Mouse (Mus musculus): Measurements from ENCODE around the gene Habp4. TPM values are rescaled to one million over a fixed set of nuclear protein-coding genes. Genes with fewer than 3 reads are reported as not detected.

Habp4 gene
- total and polyA plus RNA-seq, 2 experiments from 2014 or later = 55.6 to 60.3 TPM

DNA sequence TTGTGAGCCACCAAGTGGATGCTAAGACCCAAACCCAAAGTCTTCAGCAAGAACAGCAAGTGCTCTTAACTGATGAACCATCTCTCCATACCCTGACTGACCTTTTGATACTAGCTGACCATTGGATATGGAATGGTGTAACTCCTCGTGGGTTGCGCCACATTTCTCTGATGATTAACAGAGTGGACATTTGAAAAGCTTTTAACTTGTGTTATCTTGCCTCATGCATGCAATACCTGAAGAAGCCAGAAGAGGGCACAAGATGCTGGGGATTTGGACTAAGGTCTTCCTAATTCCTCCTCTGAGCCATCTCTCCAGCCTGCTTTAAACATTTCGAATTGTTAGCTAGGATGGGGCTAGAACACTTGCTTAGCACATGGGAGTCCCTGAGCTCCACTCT is 19.3 kb downstream of the Habp4 start:
- H3K9ac ChIP-seq (replicated peaks; ENCODE audit: low read length, poor library complexity, severe bottlenecking) = no peak overlapping the region

DNA sequence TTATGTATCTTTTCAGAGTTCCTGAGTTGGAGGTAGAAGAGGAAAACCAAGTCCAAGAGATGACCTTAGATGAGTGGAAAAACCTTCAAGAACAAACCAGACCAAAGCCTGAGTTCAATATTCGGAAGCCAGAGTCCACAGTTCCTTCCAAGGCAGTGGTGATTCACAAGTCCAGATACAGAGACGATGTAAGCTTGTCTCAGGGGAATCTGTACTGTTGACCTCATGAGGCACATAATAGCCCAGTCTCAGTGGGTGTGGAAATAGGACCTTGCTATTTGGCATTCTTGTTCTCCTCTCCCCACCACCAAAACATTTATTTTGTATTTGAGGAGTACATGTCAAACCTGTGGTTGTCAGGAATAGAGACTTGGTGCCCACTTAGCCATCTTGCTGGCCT is 20.5 kb downstream of the Habp4 start:
- ATAC-seq (ENCODE audit: low FRiP score) (no peak), DNase-seq (ENCODE audit: low spot score) (no peak)
- H3K27ac ChIP-seq (ENCODE audit: low read depth, low read length) = no peak overlapping the region
- no peak overlapping the region for H3K4me2 ChIP-seq (ENCODE audit: low read depth, low read length, poor library complexity, severe bottlenecking)
- no peaks in the 10 kb centered on the region for H3K9me3 ChIP-seq (ENCODE audit: low read length)
- no peak overlapping the region for H3K9ac ChIP-seq (replicated peaks; ENCODE audit: low read length, poor library complexity, severe bottlenecking)
- H3K27me3 ChIP-seq (ENCODE audit: insufficient read depth, low read length) = no peaks in the 10 kb centered on the region
- TF ChIP-seq CTCF (IDR thresholded peaks at IDR 0.05) = no peak
- no peaks in the 10 kb centered on the region for H3K4me1 ChIP-seq (ENCODE audit: insufficient read depth, low read length)
- H3K4me3 ChIP-seq (ENCODE audit: low read depth, low read length) = no peak overlapping the region
- WGBS = 85% methylated on average over 2 of the region's 2 CpGs
- peaks cover 20% of the 10 kb centered on the region for H3K36me3 ChIP-seq (ENCODE audit: insufficient read depth, low read length)

More for the DNA sequence above, 19.3 kb downstream of the Habp4 start:
- Histone ChIP-seq H3K4me3 (ENCODE audit: low read depth, low read length) (no peak overlapping the region), H3K9me3 (ENCODE audit: low read length) (no peaks in the 10 kb centered on the region), H3K27ac (ENCODE audit: low read depth, low read length) (no peak overlapping the region), H3K4me1 (ENCODE audit: insufficient read depth, low read length) (no peaks in the 10 kb centered on the region), H3K36me3 (ENCODE audit: insufficient read depth, low read length) (peaks cover 23% of the 10 kb centered on the region), H3K4me2 (ENCODE audit: low read depth, low read length, poor library complexity, severe bottlenecking) (no peak overlapping the region), H3K27me3 (ENCODE audit: insufficient read depth, low read length) (no peaks in the 10 kb centered on the region)
- ATAC-seq (ENCODE audit: low FRiP score) (no peak), DNase-seq (ENCODE audit: low spot score) (peak; percentile 36)
- 86% methylated on average over 3 of the region's 3 CpGs for WGBS
- TF ChIP-seq CTCF (IDR thresholded peaks at IDR 0.05) = peak; percentile 72

DNA sequence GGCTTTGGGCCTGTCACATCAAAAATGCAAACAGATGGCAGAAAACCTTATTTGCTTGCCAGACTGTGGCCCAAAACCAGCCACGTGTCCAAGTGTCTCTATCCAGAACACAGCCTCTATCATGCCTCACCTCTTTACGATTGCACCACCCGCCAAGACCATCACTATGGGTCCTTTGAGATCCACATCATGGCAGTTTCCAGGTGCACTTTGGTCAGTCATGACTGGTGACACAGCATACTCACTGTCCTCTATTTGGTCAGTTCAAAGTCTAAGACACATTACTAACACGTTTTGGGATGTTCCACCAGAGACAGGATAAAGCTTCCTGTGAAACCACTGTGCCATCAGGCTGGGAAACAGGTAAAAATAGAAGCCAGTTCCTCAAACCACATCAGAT is 22.0 kb downstream of the Habp4 start:
- no peaks in the 10 kb centered on the region for H3K9me3 ChIP-seq (ENCODE audit: low read length)
- H3K4me3 ChIP-seq (ENCODE audit: low read depth, low read length) = no peak overlapping the region
- peaks cover 7% of the 10 kb centered on the region for H3K36me3 ChIP-seq (ENCODE audit: insufficient read depth, low read length)
- DNase-seq (ENCODE audit: low spot score) = no peak
- 89% methylated on average over 4 of the region's 4 CpGs for WGBS
- no peaks in the 10 kb centered on the region for H3K4me1 ChIP-seq (ENCODE audit: insufficient read depth, low read length)
- TF ChIP-seq CTCF (IDR thresholded peaks at IDR 0.05) = no peak
- ATAC-seq (ENCODE audit: low FRiP score) = no peak
- H3K27ac ChIP-seq (ENCODE audit: low read depth, low read length) = no peak overlapping the region
- no peaks in the 10 kb centered on the region for H3K27me3 ChIP-seq (ENCODE audit: insufficient read depth, low read length)
- no peak overlapping the region for H3K9ac ChIP-seq (replicated peaks; ENCODE audit: low read length, poor library complexity, severe bottlenecking)
- no peak overlapping the region for H3K4me2 ChIP-seq (ENCODE audit: low read depth, low read length, poor library complexity, severe bottlenecking)

DNA sequence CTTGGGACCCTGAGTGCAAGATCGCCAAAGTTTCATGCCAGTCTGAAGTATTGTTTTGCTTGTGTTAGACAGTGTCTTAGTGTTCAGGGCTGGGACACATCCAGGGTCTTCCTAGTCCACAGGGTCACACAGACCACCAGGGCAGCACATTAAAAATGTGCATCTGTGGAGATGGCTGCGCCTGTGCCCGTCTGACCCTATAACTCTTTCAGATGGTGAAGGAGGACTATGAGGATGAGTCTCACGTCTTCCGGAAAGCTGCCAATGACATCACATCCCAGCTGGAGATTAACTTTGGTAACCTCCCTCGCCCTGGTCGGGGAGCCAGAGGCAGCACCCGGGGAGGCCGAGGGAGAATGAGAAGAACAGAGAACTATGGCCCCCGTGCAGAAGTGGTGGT is 22.7 kb downstream of the Habp4 start:
- Histone ChIP-seq H3K4me2 (ENCODE audit: low read depth, low read length, poor library complexity, severe bottlenecking) (no peak overlapping the region), H3K27ac (ENCODE audit: low read depth, low read length) (no peak overlapping the region), H3K4me3 (ENCODE audit: low read depth, low read length) (no peak overlapping the region), H3K9ac (replicated peaks; ENCODE audit: low read length, poor library complexity, severe bottlenecking) (no peak overlapping the region), H3K9me3 (ENCODE audit: low read length) (no peaks in the 10 kb centered on the region), H3K36me3 (ENCODE audit: insufficient read depth, low read length) (peaks cover 4% of the 10 kb centered on the region), H3K4me1 (ENCODE audit: insufficient read depth, low read length) (no peaks in the 10 kb centered on the region), H3K27me3 (ENCODE audit: insufficient read depth, low read length) (no peaks in the 10 kb centered on the region)
- WGBS = 79% methylated on average over 10 of the region's 10 CpGs
- ATAC-seq (ENCODE audit: low FRiP score) (no peak), DNase-seq (ENCODE audit: low spot score) (no peak)
- TF ChIP-seq CTCF (IDR thresholded peaks at IDR 0.05) = no peak

DNA sequence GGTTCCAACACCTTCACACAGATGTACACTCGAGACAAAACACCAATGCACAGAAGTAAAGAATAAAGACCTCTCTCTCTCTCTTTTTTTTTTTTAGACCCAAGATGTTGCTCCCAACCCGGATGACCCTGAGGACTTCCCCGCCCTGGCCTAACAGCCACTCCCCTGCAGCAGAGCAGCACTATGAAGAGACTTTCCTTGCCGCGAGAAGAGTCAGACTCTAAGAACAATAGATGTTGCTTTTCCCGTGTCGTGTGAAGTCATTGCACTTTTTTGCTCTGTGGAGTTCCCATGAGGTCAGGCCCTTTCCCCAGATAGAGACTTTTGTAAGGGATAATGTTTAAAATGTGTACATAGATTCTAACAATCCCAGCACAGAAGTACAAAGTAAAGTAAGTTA is 23.6 kb downstream of the Habp4 start:
- no peaks in the 10 kb centered on the region for H3K4me1 ChIP-seq (ENCODE audit: insufficient read depth, low read length)
- H3K4me3 ChIP-seq (ENCODE audit: low read depth, low read length) = no peak overlapping the region
- H3K27ac ChIP-seq (ENCODE audit: low read depth, low read length) = no peak overlapping the region
- H3K36me3 ChIP-seq (ENCODE audit: insufficient read depth, low read length) = peaks cover 4% of the 10 kb centered on the region
- WGBS = 87% methylated on average over 7 of the region's 7 CpGs
- no peak overlapping the region for H3K9ac ChIP-seq (replicated peaks; ENCODE audit: low read length, poor library complexity, severe bottlenecking)
- no peak overlapping the region for H3K4me2 ChIP-seq (ENCODE audit: low read depth, low read length, poor library complexity, severe bottlenecking)
- DNase-seq (ENCODE audit: low spot score) (no peak), ATAC-seq (ENCODE audit: low FRiP score) (no peak)
- TF ChIP-seq CTCF (IDR thresholded peaks at IDR 0.05) = no peak
- no peaks in the 10 kb centered on the region for H3K9me3 ChIP-seq (ENCODE audit: low read length)
- H3K27me3 ChIP-seq (ENCODE audit: insufficient read depth, low read length) = no peaks in the 10 kb centered on the region

DNA sequence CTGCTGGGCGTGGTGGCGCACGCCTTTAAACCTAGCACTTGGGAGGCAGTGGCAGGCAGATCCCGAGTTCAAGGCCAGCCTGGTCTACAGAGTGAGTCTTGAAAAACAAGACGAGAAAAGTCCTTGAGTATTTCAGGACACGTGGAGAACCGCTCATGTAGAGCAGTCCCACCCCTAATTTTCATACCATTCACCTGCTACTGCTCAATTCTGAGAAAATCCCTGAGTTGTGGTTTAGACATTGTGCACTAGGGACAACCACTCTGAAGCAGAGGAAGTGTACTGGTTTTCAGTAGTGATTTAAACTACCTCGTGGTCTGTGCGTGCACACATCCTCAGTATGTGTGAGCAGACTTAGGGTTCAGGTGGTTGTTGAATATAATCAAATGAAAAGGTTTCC is 24.0 kb downstream of the Habp4 start:
- Histone ChIP-seq H3K36me3 (ENCODE audit: insufficient read depth, low read length) (peaks cover 4% of the 10 kb centered on the region), H3K27me3 (ENCODE audit: insufficient read depth, low read length) (no peaks in the 10 kb centered on the region), H3K4me1 (ENCODE audit: insufficient read depth, low read length) (no peaks in the 10 kb centered on the region), H3K27ac (ENCODE audit: low read depth, low read length) (no peak overlapping the region), H3K9ac (replicated peaks; ENCODE audit: low read length, poor library complexity, severe bottlenecking) (no peak overlapping the region), H3K4me3 (ENCODE audit: low read depth, low read length) (no peak overlapping the region), H3K4me2 (ENCODE audit: low read depth, low read length, poor library complexity, severe bottlenecking) (no peak overlapping the region), H3K9me3 (ENCODE audit: low read length) (no peaks in the 10 kb centered on the region)
- no peak for TF ChIP-seq CTCF (IDR thresholded peaks at IDR 0.05)
- ATAC-seq (ENCODE audit: low FRiP score) (no peak), DNase-seq (ENCODE audit: low spot score) (no peak)
- 95% methylated on average over 9 of the region's 9 CpGs for WGBS
